Mouse (Mus musculus): ENCODE data around the gene Il17c. TPM values are rescaled to one million over a fixed set of nuclear protein-coding genes. Genes with fewer than 3 reads are reported as not detected.

Il17c gene
- polyA plus RNA-seq, 1 experiment: 0.11 TPM

DNA sequence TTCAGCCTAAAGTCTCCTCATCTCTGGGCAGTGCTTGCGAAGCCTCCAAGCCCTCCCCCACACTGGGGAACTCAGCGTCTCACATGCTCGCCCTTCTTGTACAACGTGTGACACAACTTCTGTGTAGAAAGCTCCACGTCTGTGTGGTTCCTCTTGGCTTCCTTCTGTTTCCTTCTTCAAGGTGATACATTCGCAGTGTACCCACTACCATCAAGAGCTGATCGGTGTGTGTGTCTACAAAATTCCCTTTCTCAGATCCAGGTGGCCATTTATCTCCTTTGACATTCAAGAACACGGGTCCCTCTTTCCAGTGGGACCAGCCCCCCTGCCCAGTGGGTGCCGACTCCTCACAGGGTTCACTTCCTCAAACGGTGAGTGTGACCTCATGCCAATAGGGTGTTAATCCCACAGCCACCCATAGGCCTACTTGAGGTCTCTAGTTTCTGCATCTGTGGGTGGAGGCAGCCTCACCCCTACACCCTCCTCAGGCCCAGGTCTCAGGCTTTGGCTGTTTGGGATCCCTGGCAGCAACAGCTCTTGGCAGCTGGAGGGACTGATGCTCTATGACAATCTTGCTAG, 8.3 kb downstream of the Il17c start:
- peak; percentile 43 for DNase-seq
- TF ChIP-seq POLR2A (IDR thresholded peaks at IDR 0.05; ENCODE audit: low read depth, low read length): no peak
- no peak for TF ChIP-seq CTCF (conservative IDR thresholded peaks at IDR 0.05; ENCODE audit: insufficient read depth, insufficient read length, low read depth, low read length)
- Histone ChIP-seq H3K4me1 (ENCODE audit: control insufficient read depth, insufficient read depth, low read length) (peaks cover 10% of the 10 kb centered on the region; the same call in 1 of the 2 replicates), H3K27ac (ENCODE audit: insufficient read depth, low read depth, low read length) (peak overlapping the region; percentile 54), H3K4me3 (ENCODE audit: insufficient read depth, low read depth, low read length) (0 out of 2 replicates have a peak overlapping the region, but pooled peaks have one; percentile 5), H3K36me3 (ENCODE audit: control insufficient read depth, insufficient read depth, low read length) (no peaks in the 10 kb centered on the region; the same call in none of the 2 replicates), H3K27me3 (replicated peaks; ENCODE audit: control insufficient read depth, insufficient read depth, low read length) (no peaks in the 10 kb centered on the region)
- WGBS: 47% methylated on average over 10 of the region's 10 CpGs

DNA sequence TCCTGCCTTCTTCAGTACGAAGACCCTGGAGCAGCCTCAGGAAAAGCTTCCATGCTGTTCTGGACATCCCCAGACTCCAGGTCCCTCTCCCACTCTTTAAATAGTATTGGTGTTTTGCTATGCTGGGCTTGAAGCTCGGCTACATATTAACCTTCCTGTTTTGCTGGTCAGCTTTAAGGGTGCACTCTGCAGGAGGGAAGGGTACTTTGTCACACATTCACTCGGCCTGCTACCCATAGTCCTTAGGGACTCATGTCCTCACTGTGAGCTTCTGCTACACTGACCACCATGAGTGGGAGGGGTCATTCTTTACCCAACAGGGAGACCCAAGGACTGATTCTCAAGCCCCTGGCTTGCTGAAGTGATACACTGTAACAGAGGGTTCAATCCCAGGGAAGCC, 8.8 kb downstream of the Il17c start:
- WGBS: 36% methylated on average over 3 of the region's 3 CpGs
- Histone ChIP-seq H3K4me1 (ENCODE audit: control insufficient read depth, insufficient read depth, low read length) (peaks cover 10% of the 10 kb centered on the region; the same call in 1 of the 2 replicates), H3K36me3 (ENCODE audit: control insufficient read depth, insufficient read depth, low read length) (no peaks in the 10 kb centered on the region; the same call in 1 of the 2 replicates), H3K27ac (ENCODE audit: insufficient read depth, low read depth, low read length) (peak overlapping the region; percentile 54), H3K4me3 (ENCODE audit: insufficient read depth, low read depth, low read length) (0 out of 2 replicates have a peak overlapping the region, but pooled peaks have one; percentile 5), H3K27me3 (replicated peaks; ENCODE audit: control insufficient read depth, insufficient read depth, low read length) (no peaks in the 10 kb centered on the region)
- peak; percentile 87 for DNase-seq
- no peak for TF ChIP-seq POLR2A (IDR thresholded peaks at IDR 0.05; ENCODE audit: low read depth, low read length)
- TF ChIP-seq CTCF (conservative IDR thresholded peaks at IDR 0.05; ENCODE audit: insufficient read depth, insufficient read length, low read depth, low read length): no peak

DNA sequence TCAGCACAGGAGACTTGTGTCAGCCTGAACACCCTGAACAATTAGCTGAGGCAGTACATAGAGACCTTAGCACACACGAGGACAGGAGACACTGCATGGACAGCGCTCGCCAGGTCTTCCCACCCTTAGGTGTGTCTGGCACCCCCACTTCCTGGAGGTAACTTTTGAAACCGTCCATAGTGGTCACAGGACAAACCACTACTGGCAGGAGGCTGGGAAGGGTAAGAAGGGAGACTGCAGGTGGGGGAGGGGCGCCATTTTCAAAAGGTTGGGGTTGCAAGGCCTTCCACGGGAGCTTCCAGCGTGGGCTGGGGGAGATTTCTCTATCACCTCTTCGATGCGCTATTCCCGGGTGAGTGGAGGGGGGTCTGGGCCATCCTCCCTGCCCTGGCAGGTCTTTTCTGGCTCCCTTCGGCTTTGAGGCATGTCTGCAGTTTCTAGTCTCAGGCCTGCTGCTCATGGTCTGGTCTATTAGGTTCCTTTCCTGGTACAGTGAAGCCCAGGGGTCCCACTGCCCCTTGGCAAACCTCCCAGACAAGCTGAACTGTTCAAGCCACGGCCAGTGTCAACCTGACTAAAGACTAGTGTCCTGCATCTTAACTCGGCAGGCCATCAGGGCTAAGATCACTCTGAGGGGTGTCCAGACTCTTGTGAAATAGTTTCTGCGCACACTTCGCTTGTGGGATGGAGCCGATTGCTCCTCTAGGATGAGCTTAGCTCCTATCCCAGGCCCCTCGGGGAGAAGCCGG, 10.0 kb downstream of the Il17c start:
- peak overlapping the region; percentile 78 for H3K27ac ChIP-seq (ENCODE audit: insufficient read depth, low read depth, low read length)
- peaks cover 10% of the 10 kb centered on the region; the same call in 1 of the 2 replicates for H3K4me1 ChIP-seq (ENCODE audit: control insufficient read depth, insufficient read depth, low read length)
- no peaks in the 10 kb centered on the region for H3K27me3 ChIP-seq (replicated peaks; ENCODE audit: control insufficient read depth, insufficient read depth, low read length)
- peak; percentile 60 for DNase-seq
- H3K4me3 ChIP-seq (ENCODE audit: insufficient read depth, low read depth, low read length): peak overlapping the region; percentile 83
- H3K36me3 ChIP-seq (ENCODE audit: control insufficient read depth, insufficient read depth, low read length): no peaks in the 10 kb centered on the region
- TF ChIP-seq CTCF (conservative IDR thresholded peaks at IDR 0.05; ENCODE audit: insufficient read depth, insufficient read length, low read depth, low read length): no peak
- no peak for TF ChIP-seq POLR2A (IDR thresholded peaks at IDR 0.05; ENCODE audit: low read depth, low read length)
- 29% methylated on average over 18 of the region's 18 CpGs for WGBS

DNA sequence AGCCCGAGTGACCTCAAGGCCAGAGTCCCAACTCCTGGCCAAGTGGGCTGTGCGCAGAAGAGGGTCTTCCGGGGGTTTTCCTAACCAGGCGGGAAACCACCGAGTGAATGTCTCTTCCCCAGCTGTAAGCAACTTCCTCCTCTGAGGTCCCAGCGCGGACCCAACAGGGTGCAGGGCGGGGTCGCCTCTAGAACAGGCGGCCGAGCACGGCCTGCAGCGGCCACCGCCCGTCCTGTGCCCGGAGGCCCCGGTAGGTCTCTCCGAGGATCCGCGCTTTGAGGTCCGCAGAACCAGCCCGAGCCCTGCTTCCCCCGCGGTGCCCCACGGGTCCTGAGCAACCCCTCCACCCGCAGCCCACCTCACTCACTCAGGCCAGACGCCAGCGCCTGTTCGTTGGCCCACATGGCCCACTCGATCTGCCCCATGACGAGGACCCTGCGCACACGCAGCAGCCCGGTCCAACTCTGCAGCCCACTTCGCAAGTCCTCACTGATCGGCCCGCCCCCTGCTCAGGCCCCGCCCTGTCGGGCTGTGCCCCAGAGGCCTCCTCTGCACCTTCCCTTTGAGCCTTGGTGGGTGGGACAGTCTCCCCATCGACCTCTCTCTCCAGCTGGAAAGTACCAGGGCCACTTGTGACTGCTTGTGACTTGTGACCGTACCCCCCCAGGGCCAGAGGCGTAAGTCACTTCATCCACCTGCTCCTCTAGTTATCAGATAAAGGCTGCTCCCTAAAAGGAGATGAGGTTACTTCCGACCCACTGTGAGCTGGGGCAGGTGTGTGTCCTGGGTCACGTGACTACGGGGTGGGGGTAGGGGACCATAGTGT, 10.8 kb downstream of the Il17c start, which contains the start of gene Cyba:
Gene Cyba, minus strand, starts transcription at position 488 of the 826 bp plus-strand sequence.
- H3K27me3 ChIP-seq (replicated peaks; ENCODE audit: control insufficient read depth, insufficient read depth, low read length): no peaks in the 10 kb centered on the region
- H3K4me3 ChIP-seq (ENCODE audit: insufficient read depth, low read depth, low read length): peak within 1 kb of the TSS; percentile 83
- peak within 1 kb of the TSS; percentile 78 for H3K27ac ChIP-seq (ENCODE audit: insufficient read depth, low read depth, low read length)
- TF ChIP-seq CTCF (conservative IDR thresholded peaks at IDR 0.05; ENCODE audit: insufficient read depth, insufficient read length, low read depth, low read length) (no peak), POLR2A (IDR thresholded peaks at IDR 0.05; ENCODE audit: low read depth, low read length) (peak; percentile 72)
- H3K36me3 ChIP-seq (ENCODE audit: control insufficient read depth, insufficient read depth, low read length): no peaks in the 10 kb centered on the region
- H3K4me1 ChIP-seq (ENCODE audit: control insufficient read depth, insufficient read depth, low read length): peaks cover 10% of the 10 kb centered on the region; the same call in 1 of the 2 replicates
- WGBS: 6% methylated on average over 45 of the region's 45 CpGs
- DNase-seq: peak; percentile 89

DNA sequence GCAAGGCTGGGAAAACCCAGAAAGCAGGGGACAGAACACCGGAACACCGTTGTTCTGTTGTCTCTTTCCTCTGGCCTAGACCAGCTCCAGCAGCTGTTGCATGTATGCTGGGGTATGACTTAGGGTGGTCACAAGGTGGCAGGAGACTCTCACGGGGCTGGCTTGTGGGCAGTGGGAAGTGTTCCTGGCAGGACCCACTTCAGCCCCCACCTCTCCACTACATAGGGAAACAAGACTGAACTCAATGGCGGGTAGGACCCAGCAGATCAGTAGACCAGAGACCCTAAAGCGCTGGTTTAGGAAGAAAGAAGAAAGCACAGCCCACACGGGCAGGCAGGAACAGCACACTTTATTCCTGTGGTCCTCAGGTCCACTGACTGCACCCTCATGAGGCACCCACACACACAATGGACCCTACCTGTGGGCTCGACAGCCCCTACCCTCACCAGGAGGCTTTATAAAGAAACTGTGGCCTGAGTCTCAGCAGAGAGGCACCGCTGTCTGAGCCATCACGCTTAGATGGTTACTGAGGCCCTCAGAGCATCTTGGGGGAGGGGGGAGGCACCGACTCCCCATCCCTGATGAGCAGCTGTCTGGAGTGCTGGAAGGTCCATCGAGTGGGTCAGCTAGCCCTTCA, 11.6 kb downstream of the Il17c start:
- no peaks in the 10 kb centered on the region for H3K27me3 ChIP-seq (replicated peaks; ENCODE audit: control insufficient read depth, insufficient read depth, low read length)
- no peak overlapping the region; the same call in 1 of the 2 replicates for H3K27ac ChIP-seq (ENCODE audit: insufficient read depth, low read depth, low read length)
- WGBS: 58% methylated on average over 11 of the region's 11 CpGs
- peaks cover 10% of the 10 kb centered on the region; the same call in 1 of the 2 replicates for H3K4me1 ChIP-seq (ENCODE audit: control insufficient read depth, insufficient read depth, low read length)
- H3K4me3 ChIP-seq (ENCODE audit: insufficient read depth, low read depth, low read length): no peak overlapping the region
- no peaks in the 10 kb centered on the region for H3K36me3 ChIP-seq (ENCODE audit: control insufficient read depth, insufficient read depth, low read length)
- DNase-seq: no peak
- TF ChIP-seq POLR2A (IDR thresholded peaks at IDR 0.05; ENCODE audit: low read depth, low read length) (no peak), CTCF (conservative IDR thresholded peaks at IDR 0.05; ENCODE audit: insufficient read depth, insufficient read length, low read depth, low read length) (no peak; the same call in 1 of the 2 replicates)

DNA sequence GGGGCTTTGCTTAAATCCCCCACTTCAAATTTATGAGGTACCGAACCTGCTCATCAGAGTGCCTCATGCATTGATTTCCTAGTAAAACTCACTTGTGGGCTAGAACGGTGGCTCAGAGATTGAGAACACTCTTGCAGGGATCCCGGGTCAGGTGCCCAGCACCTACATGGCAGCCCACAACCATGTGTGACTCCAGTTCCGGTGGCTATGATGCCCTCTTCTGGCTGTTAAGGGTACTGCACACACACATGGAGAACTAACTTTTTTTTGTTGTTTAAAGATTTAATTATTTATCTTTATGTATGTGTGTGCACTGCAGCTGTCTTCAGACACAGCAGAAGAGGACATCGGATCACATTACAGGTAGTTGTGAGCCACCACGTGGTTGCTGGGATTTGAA, 13.6 kb downstream of the Il17c start:
- Histone ChIP-seq H3K27me3 (replicated peaks; ENCODE audit: control insufficient read depth, insufficient read depth, low read length) (no peaks in the 10 kb centered on the region), H3K27ac (ENCODE audit: insufficient read depth, low read depth, low read length) (no peak overlapping the region), H3K36me3 (ENCODE audit: control insufficient read depth, insufficient read depth, low read length) (no peaks in the 10 kb centered on the region), H3K4me1 (ENCODE audit: control insufficient read depth, insufficient read depth, low read length) (peaks cover 3% of the 10 kb centered on the region; the same call in 1 of the 2 replicates), H3K4me3 (ENCODE audit: insufficient read depth, low read depth, low read length) (no peak overlapping the region)
- DNase-seq: no peak
- 0 out of 2 replicates have a peak, but pooled peaks have one; percentile 28 for TF ChIP-seq CTCF (conservative IDR thresholded peaks at IDR 0.05; ENCODE audit: insufficient read depth, insufficient read length, low read depth, low read length)
- no peak for TF ChIP-seq POLR2A (IDR thresholded peaks at IDR 0.05; ENCODE audit: low read depth, low read length)
- WGBS: 92% methylated on average over 6 of the region's 6 CpGs
